31 mouse cellular contexts compared by ENCODE assay signal in genomic region chr14:34471591-34471990, GRCm38 (mm10). TPM values are rescaled to one million over a fixed set of nuclear protein-coding genes. Genes with fewer than 3 reads are reported as not detected.
DNase-seq lines count a peak whose midpoint lies in the region; ATAC-seq lines count a peak whose summit lies in the region.
"Had no signal": no experiment of that assay in that cellular context is flagged by ENCODE, and none has a peak within 500 bp of the region (broad histone marks: within the 10 kb centered on the region; RNA-seq: fewer than 3 reads in every experiment).

No protein-coding gene starts in this region.

- peaks cover 52% of the 10 kb centered on the region for H3K4me1 ChIP-seq in heart, embryonic 15.5 days (replicated peaks)
- peaks cover 45% of the 10 kb centered on the region for H3K4me1 ChIP-seq in heart, embryonic 12.5 days (replicated peaks)
- 0 out of 2 replicates have a peak, but pooled peaks cover 3% of the 10 kb centered on the region for H3K4me1 ChIP-seq in neural tube, embryonic 15.5 days
- H3K4me1 ChIP-seq: forebrain, embryonic 12.5 days; hindbrain, embryonic 13.5 days; neural tube, embryonic 12.5 days had no signal

- H3K36me3 ChIP-seq in heart, embryonic 15.5 days, result no peaks in the 10 kb centered on the region
- H3K36me3 ChIP-seq in heart, embryonic 12.5 days, result no peaks in the 10 kb centered on the region
- no peaks in the 10 kb centered on the region for H3K36me3 ChIP-seq in neural tube, embryonic 15.5 days
- H3K36me3 ChIP-seq: embryonic facial prominence, embryonic 10.5 days; embryonic facial prominence, embryonic 15.5 days; forebrain, embryonic 12.5 days; heart, embryonic 10.5 days; hindbrain, embryonic 13.5 days; kidney, embryonic 15.5 days; limb, embryonic 12.5 days; neural tube, embryonic 12.5 days had no signal

- H3K4me3 ChIP-seq in heart, embryonic 15.5 days, result no peak overlapping the region
- no peak overlapping the region for H3K4me3 ChIP-seq in heart, embryonic 12.5 days
- H3K4me3 ChIP-seq in neural tube, embryonic 15.5 days (replicated peaks), result no peak overlapping the region
- H3K4me3 ChIP-seq: embryonic facial prominence, embryonic 10.5 days; embryonic facial prominence, embryonic 15.5 days; forebrain, embryonic 12.5 days; heart, embryonic 10.5 days; hindbrain, embryonic 13.5 days; kidney, embryonic 15.5 days; limb, embryonic 12.5 days; neural tube, embryonic 12.5 days had no signal

- H3K9me3 ChIP-seq in heart, embryonic 15.5 days (replicated peaks), result no peaks in the 10 kb centered on the region
- no peaks in the 10 kb centered on the region for H3K9me3 ChIP-seq in heart, embryonic 12.5 days (replicated peaks)
- no peaks in the 10 kb centered on the region for H3K9me3 ChIP-seq in neural tube, embryonic 15.5 days (replicated peaks)
- H3K9me3 ChIP-seq: embryonic facial prominence, embryonic 10.5 days; embryonic facial prominence, embryonic 15.5 days; forebrain, embryonic 12.5 days; heart, embryonic 10.5 days; hindbrain, embryonic 13.5 days; kidney, embryonic 15.5 days; limb, embryonic 12.5 days; neural tube, embryonic 12.5 days had no signal

- H3K9ac ChIP-seq in heart, embryonic 15.5 days, result no peak overlapping the region
- no peak overlapping the region for H3K9ac ChIP-seq in heart, embryonic 12.5 days
- H3K9ac ChIP-seq in neural tube, embryonic 15.5 days (replicated peaks), result no peak overlapping the region
- H3K9ac ChIP-seq: embryonic facial prominence, embryonic 15.5 days; forebrain, embryonic 12.5 days; forebrain, postnatal 0 days; hindbrain, embryonic 13.5 days; kidney, embryonic 15.5 days; limb, embryonic 12.5 days; liver, embryonic 14.5 days; lung, embryonic 14.5 days; neural tube, embryonic 12.5 days had no signal

- DNase-seq in neural tube, embryonic 10.5 days (ENCODE audit: extremely low spot score, low spot score), result no peak
- DNase-seq in ZHBTc4 (ENCODE audit: low read depth, low spot score), result peak; percentile 60
- DNase-seq in natural killer cell, adult 2 months (ENCODE audit: low spot score in 2 of 2), result no peak
- DNase-seq: cerebellum, adult 8-10 months; cerebellum, postnatal 25 days; forebrain, postnatal 0 days; gastrocnemius, postnatal 14 days; heart, postnatal 4 days; kidney, adult 18-20 months; lung, embryonic 14.5 days; lung, postnatal 14 days; midbrain, embryonic 14.5 days; right cerebral cortex, postnatal 4 days had no signal

- no peak overlapping the region for H3K4me2 ChIP-seq in heart, embryonic 15.5 days
- H3K4me2 ChIP-seq in heart, embryonic 12.5 days, result no peak overlapping the region
- H3K4me2 ChIP-seq in neural tube, embryonic 15.5 days, result no peak overlapping the region
- H3K4me2 ChIP-seq: embryonic facial prominence, embryonic 15.5 days; forebrain, embryonic 12.5 days; hindbrain, embryonic 13.5 days; kidney, embryonic 15.5 days; limb, embryonic 12.5 days; lung, embryonic 14.5 days; neural tube, embryonic 12.5 days had no signal

- peak overlapping the region; percentile 42; the same call in 1 of the 2 replicates for H3K27ac ChIP-seq in heart, embryonic 15.5 days
- H3K27ac ChIP-seq in heart, embryonic 12.5 days (ENCODE audit: poor library complexity, severe bottlenecking), result no peak overlapping the region
- 0 out of 2 replicates have a peak overlapping the region, but pooled peaks have one; percentile 1 for H3K27ac ChIP-seq in neural tube, embryonic 15.5 days (replicated peaks)
- H3K27ac ChIP-seq: embryonic facial prominence, embryonic 10.5 days; embryonic facial prominence, embryonic 15.5 days; forebrain, embryonic 12.5 days; heart, embryonic 10.5 days; hindbrain, embryonic 13.5 days; kidney, embryonic 15.5 days; limb, embryonic 12.5 days; liver, embryonic 14.5 days; neural tube, embryonic 12.5 days had no signal

- H3K27me3 ChIP-seq in heart, embryonic 15.5 days, result no peaks in the 10 kb centered on the region
- no peaks in the 10 kb centered on the region for H3K27me3 ChIP-seq in heart, embryonic 12.5 days (replicated peaks)
- H3K27me3 ChIP-seq in neural tube, embryonic 15.5 days (replicated peaks), result no peaks in the 10 kb centered on the region
- H3K27me3 ChIP-seq: CH12.LX; embryonic facial prominence, embryonic 15.5 days; forebrain, embryonic 12.5 days; hindbrain, embryonic 13.5 days; kidney, embryonic 15.5 days; limb, embryonic 12.5 days; neural tube, embryonic 12.5 days had no signal

- ATAC-seq in heart, embryonic 15.5 days (replicated peaks; ENCODE audit: insufficient number of reproducible peaks, insufficient read depth, low FRiP score, low read depth), result no peak
- ATAC-seq in heart, embryonic 12.5 days (ENCODE audit: insufficient number of reproducible peaks, low FRiP score), result no peak
- no peak for ATAC-seq in neural tube, embryonic 15.5 days (ENCODE audit: low FRiP score)
- ATAC-seq: activated CD4-positive, CD25-positive, alpha-beta regulatory T cell, adult 4 months; forebrain, postnatal 0 days had no signal

RNA-seq across cellular contexts. Expression of gene Bmpr1a, which starts 31.6 kb away (rescaled TPM):
- 35.5 and 36.2 TPM in 2 replicates for polyA plus RNA-seq in heart, embryonic 15.5 days (2015; fragmentation: Nextera tagmentation; extraction: Ambion mirVana)
- polyA plus RNA-seq in heart, embryonic 12.5 days (2016; fragmentation: Nextera tagmentation; extraction: Ambion mirVana), result 53.9 and 58.0 TPM in 2 replicates
- 19.0 and 23.4 TPM in 2 replicates for polyA plus RNA-seq in neural tube, embryonic 15.5 days (2015; fragmentation: Nextera tagmentation; extraction: Ambion mirVana)

RNA-seq across cellular contexts. Expression of gene 9230112D13Rik, which starts 51.0 kb away (rescaled TPM):
- not detected in 2 replicates for polyA plus RNA-seq in heart, embryonic 15.5 days (2015; fragmentation: Nextera tagmentation; extraction: Ambion mirVana)
- polyA plus RNA-seq in heart, embryonic 12.5 days (2016; fragmentation: Nextera tagmentation; extraction: Ambion mirVana), result not detected in 2 replicates
- not detected in 2 replicates for polyA plus RNA-seq in neural tube, embryonic 15.5 days (2015; fragmentation: Nextera tagmentation; extraction: Ambion mirVana)
- polyA plus RNA-seq: activated CD4-positive, CD25-positive, alpha-beta regulatory T cell, adult 4 months; C2C12; embryonic facial prominence, embryonic 10.5 days; embryonic facial prominence, embryonic 15.5 days; forebrain, embryonic 12.5 days; forebrain, postnatal 0 days; heart, embryonic 10.5 days; heart, postnatal 0 days; hindbrain, embryonic 13.5 days; kidney, embryonic 15.5 days; limb, embryonic 12.5 days; liver, embryonic 14.5 days; lung, embryonic 14.5 days; midbrain, embryonic 14.5 days; neural tube, embryonic 12.5 days; spleen, adult 2 months; thymus, postnatal 0 days had no signal
